Mouse (Mus musculus): ENCODE results near the gene Plekhm3.
A peak's percentile ranks its signal among the peaks of the same experiment; 100 is the strongest.

The Plekhm3 gene

GRCm38 (mm10) chr1:64823564-64823963, 133.1 kb downstream of the Plekhm3 start:
- DNase-seq (ENCODE audit: low spot score), result no peak

GRCm38 (mm10) chr1:64817709-64818108, 138.9 kb downstream of the Plekhm3 start:
- DNase-seq (ENCODE audit: low spot score), result no peak

GRCm38 (mm10) chr1:64813182-64813581, 143.4 kb downstream of the Plekhm3 start:
- no peak for DNase-seq (ENCODE audit: low spot score)

- no peak for DNase-seq (ENCODE audit: low spot score)
Measured at GRCm38 (mm10) chr1:64811956-64812355, 144.7 kb downstream of the Plekhm3 start.

- no peak for DNase-seq (ENCODE audit: low spot score)
Measured at GRCm38 (mm10) chr1:64809085-64809484, 147.5 kb downstream of the Plekhm3 start.

- no peak for DNase-seq (ENCODE audit: low spot score)
Measured at GRCm38 (mm10) chr1:64807766-64808165, 148.9 kb downstream of the Plekhm3 start.

- no peak for DNase-seq (ENCODE audit: low spot score)
Measured at GRCm38 (mm10) chr1:64805217-64805616, 151.4 kb downstream of the Plekhm3 start.

- no peak for DNase-seq (ENCODE audit: low spot score)
Measured at GRCm38 (mm10) chr1:64802631-64803030, 154.0 kb downstream of the Plekhm3 start.

GRCm38 (mm10) chr1:64797621-64798020, 159.0 kb downstream of the Plekhm3 start:
- no peak for DNase-seq (ENCODE audit: low spot score)

- no peak for DNase-seq (ENCODE audit: low spot score)
Measured at GRCm38 (mm10) chr1:64796867-64797582, 159.6 kb downstream of the Plekhm3 start.

- peak; percentile 22 for DNase-seq (ENCODE audit: low spot score)
Measured at GRCm38 (mm10) chr1:64795284-64796040, 161.2 kb downstream of the Plekhm3 start.

- no peak for DNase-seq (ENCODE audit: low spot score)
Measured at GRCm38 (mm10) chr1:64794096-64794495, 162.5 kb downstream of the Plekhm3 start.

- no peak for DNase-seq (ENCODE audit: low spot score)
Measured at GRCm38 (mm10) chr1:64793234-64793530, 163.4 kb downstream of the Plekhm3 start.

- no peak for DNase-seq (ENCODE audit: low spot score)
Measured at GRCm38 (mm10) chr1:64792521-64793233, 163.9 kb downstream of the Plekhm3 start.

- no peak for DNase-seq (ENCODE audit: low spot score)
Measured at GRCm38 (mm10) chr1:64791826-64792225, 164.8 kb downstream of the Plekhm3 start.

GRCm38 (mm10) chr1:64790806-64791790, 165.5 kb downstream of the Plekhm3 start:
- no peak for DNase-seq (ENCODE audit: low spot score)

- DNase-seq (ENCODE audit: low spot score), result no peak
Measured at GRCm38 (mm10) chr1:64787701-64788515, 168.7 kb downstream of the Plekhm3 start.

- no peak for DNase-seq (ENCODE audit: low spot score)
Measured at GRCm38 (mm10) chr1:64779863-64780262, 176.8 kb downstream of the Plekhm3 start.

GRCm38 (mm10) chr1:64779415-64779814, 177.2 kb downstream of the Plekhm3 start:
- no peak for DNase-seq (ENCODE audit: low spot score)

GRCm38 (mm10) chr1:64773305-64773704, 183.3 kb downstream of the Plekhm3 start:
- no peak for DNase-seq (ENCODE audit: low spot score)

GRCm38 (mm10) chr1:64770169-64770568, 186.5 kb downstream of the Plekhm3 start:
- DNase-seq (ENCODE audit: low spot score), result no peak

Measured in testis, postnatal 14 days (tissue).